12 mouse cellular contexts compared by ENCODE assay signal in genomic region chr15:100297856-100298255, GRCm38 (mm10).
"Had no signal": no experiment of that assay in that cellular context is flagged by ENCODE, and none has a peak within 500 bp of the region (broad histone marks: within the 10 kb centered on the region; RNA-seq: fewer than 3 reads in every experiment).

No protein-coding gene starts in this region.

- DNase-seq: lung, adult 18-20 months; lung, embryonic 14.5 days; lung, postnatal 10 days; lung, postnatal 4 days; midbrain, embryonic 14.5 days; retina, postnatal 1 day; right cerebral cortex, adult 18-20 months; right cerebral cortex, postnatal 25 days; right cerebral cortex, postnatal 4 days; spleen, adult 18-20 months; thymus, adult 2 months; thymus, postnatal 25 days had no signal
